Comparison of ENCODE assay signal across 11 mouse cellular contexts in genomic region chr17:88330129-88330528, GRCm38 (mm10).
DNase-seq lines count a peak whose midpoint lies in the region; ATAC-seq and TF ChIP-seq lines count a peak whose summit lies in the region.
"Had no signal": no experiment of that assay in that cellular context is flagged by ENCODE, and none has a peak within 500 bp of the region (broad histone marks: within the 10 kb centered on the region; RNA-seq: fewer than 3 reads in every experiment).

No protein-coding gene starts in this region.

- in situ Hi-C loops in Patski (cut with MboI; ENCODE audit: low pct_unique_long_range_greater_than_20kb) = no loop called here

- no peaks in the 10 kb centered on the region for H3K36me3 ChIP-seq in heart, adult 2 months (ENCODE audit: control insufficient read depth, insufficient read depth, low read length)
- H3K36me3 ChIP-seq: lung, embryonic 15.5 days had no signal

- no peak for TF ChIP-seq POLR2A in heart, adult 2 months (IDR thresholded peaks at IDR 0.05; ENCODE audit: insufficient read depth, low read depth, low read length)

- H3K27ac ChIP-seq in heart, adult 2 months = peak overlapping the region; percentile 62; the same call in 1 of the 2 replicates
- H3K27ac ChIP-seq: lung, embryonic 15.5 days had no signal

- peaks cover 7% of the 10 kb centered on the region for H3K4me1 ChIP-seq in heart, adult 2 months (ENCODE audit: control insufficient read depth, insufficient read depth, low read length)

- H3K79me2 ChIP-seq in heart, adult 2 months (replicated peaks; ENCODE audit: control insufficient read depth, insufficient read depth, low read length) = no peaks in the 10 kb centered on the region

- TF ChIP-seq CTCF in heart, adult 2 months (IDR thresholded peaks at IDR 0.05) = peak; percentile 53
- TF ChIP-seq CTCF in Patski (IDR thresholded peaks at IDR 0.05) = peak; percentile 36

- no peak overlapping the region for H3K4me3 ChIP-seq in heart, adult 2 months
- H3K4me3 ChIP-seq: lung, embryonic 15.5 days had no signal

- TF ChIP-seq EP300 in heart, adult 2 months (IDR thresholded peaks at IDR 0.05; ENCODE audit: insufficient read depth, low read depth, low read length) = no peak

- no peak for DNase-seq in heart, adult 2 months
- no peak for DNase-seq in heart, adult 18-20 months
- DNase-seq in kidney, postnatal 10 days = peak; percentile 12
- DNase-seq in kidney, adult 11 months = no peak
- DNase-seq in A20 (ENCODE audit: low read depth, low spot score) (peak; percentile 25), Patski (ENCODE audit: low read depth, low spot score) (no peak)
- no peak for DNase-seq in right cerebral cortex, postnatal 36 days (ENCODE audit: low spot score in 2 of 2)

- H3K27me3 ChIP-seq in heart, adult 2 months (ENCODE audit: control insufficient read depth, insufficient read depth, low read length) = no peaks in the 10 kb centered on the region
- no peaks in the 10 kb centered on the region for H3K27me3 ChIP-seq in Patski
- H3K27me3 ChIP-seq: lung, embryonic 15.5 days had no signal

- WGBS in heart, adult 2 months = 72% methylated on average over 2 of the region's 2 CpGs

- POLR2A ChIA-PET in Patski (lab: Charles Lee) = no interaction called here

- no peak for ATAC-seq in Patski
- ATAC-seq in activated CD4-positive, CD25-positive, alpha-beta regulatory T cell, adult 4 months = no peak
- ATAC-seq: forebrain, embryonic 16.5 days; midbrain, embryonic 16.5 days had no signal

- CTCF ChIA-PET in Patski (lab: Charles Lee) = no interaction called here

- H3K9ac ChIP-seq in heart, adult 2 months (ENCODE audit: low read depth, low read length) = no peak overlapping the region
- H3K9ac ChIP-seq: lung, embryonic 15.5 days had no signal

- intact Hi-C loops in heart, adult 2 months (cut with DNase I) = loop anchor here (5.0 kb wide), 1 partner anchor 112 kb away; the partner anchor contains the start of gene Foxn2

Comparison
In these comparisons a context has a peak if more than half of its experiments do, and no peak if none do; other contexts are left out.
1. DNase-seq: peak in kidney, postnatal 10 days (single experiment) and A20 (single experiment); none in heart, adult 2 months (0 of 2), heart, adult 18-20 months (0 of 2), kidney, adult 11 months (single experiment), Patski (single experiment) and right cerebral cortex, postnatal 36 days (0 of 2).